Mouse (Mus musculus) intestine, embryonic 16.5 days (tissue): ENCODE measurements around the gene Ints13. TPM values are rescaled to one million over a fixed set of nuclear protein-coding genes. Genes with fewer than 3 reads are reported as not detected.

Source experiments
- ATAC-seq: fragments of 200-750 bp; cut with Nextera tagmentation; 2 replicates; pipeline ENCODE4 v1.8.0; 2017; ENCODE audit warnings: moderate TSS enrichment, moderate library complexity
- H3K27ac ChIP-seq: fragments of 300-500 bp; sonication (generic); 2 replicates; pipeline ENCODE4 v1.5.1; 2014; ENCODE audit warnings: mild to moderate bottlenecking, low read length
- H3K27me3 ChIP-seq: fragments of 300-500 bp; sonication (generic); replicated peaks from 2 replicates; pipeline ENCODE4 v1.6.1; 2014; ENCODE audit warnings: low read length, control low read depth, mixed read lengths; ENCODE audit not compliant: control insufficient read depth, insufficient read depth
- H3K36me3 ChIP-seq: fragments of 300-500 bp; sonication (generic); 2 replicates; pipeline ENCODE4 v1.6.1; 2014; ENCODE audit warnings: low read length, control low read depth; ENCODE audit not compliant: control insufficient read depth, insufficient read depth
- H3K4me1 ChIP-seq: fragments of 300-500 bp; sonication (generic); 2 replicates; pipeline ENCODE4 v1.6.1; 2014; ENCODE audit warnings: low read length, control low read depth, mixed read lengths; ENCODE audit not compliant: control insufficient read depth, insufficient read depth
- H3K4me2 ChIP-seq: fragments of 300-500 bp; sonication (generic); 2 replicates; pipeline ENCODE4 v1.6.1; 2014; ENCODE audit warnings: low read depth, low read length, control low read depth
- H3K4me3 ChIP-seq: fragments of 300-500 bp; sonication (generic); 2 replicates; pipeline ENCODE4 v1.5.1; 2014; ENCODE audit warnings: mild to moderate bottlenecking, low read length
- H3K9ac ChIP-seq: fragments of 300-500 bp; sonication (generic); 2 replicates; pipeline ENCODE4 v1.6.1; 2014; ENCODE audit warnings: low read depth, low read length
- H3K9me3 ChIP-seq: fragments of 300-500 bp; sonication (generic); 2 replicates; pipeline ENCODE4 v1.6.1; 2016; ENCODE audit warnings: low read length, control low read depth; ENCODE audit not compliant: control insufficient read depth
- WGBS: fragments of 180-500 bp; shearing (Covaris S2); extraction: QIAGEN DNeasy Blood & Tissue Kit; methylation state at CpG from one replicate; pipeline ENCODE4 v1.1.7; 2014; 5-methylcytosine and 5-hydroxymethylcytosine counted together
- polyA plus RNA-seq: library from polyadenylated mRNA; unstranded; fragments of >200 nt; fragmentation: Nextera tagmentation; extraction: Ambion mirVana; gene quantifications from 2 replicates; pipeline ENCODE4 v1.2.1, GENCODE M21; 2015

The Ints13 gene
- polyA plus RNA-seq, 1 experiment from 2014 or later = 47.4 TPM

DNA sequence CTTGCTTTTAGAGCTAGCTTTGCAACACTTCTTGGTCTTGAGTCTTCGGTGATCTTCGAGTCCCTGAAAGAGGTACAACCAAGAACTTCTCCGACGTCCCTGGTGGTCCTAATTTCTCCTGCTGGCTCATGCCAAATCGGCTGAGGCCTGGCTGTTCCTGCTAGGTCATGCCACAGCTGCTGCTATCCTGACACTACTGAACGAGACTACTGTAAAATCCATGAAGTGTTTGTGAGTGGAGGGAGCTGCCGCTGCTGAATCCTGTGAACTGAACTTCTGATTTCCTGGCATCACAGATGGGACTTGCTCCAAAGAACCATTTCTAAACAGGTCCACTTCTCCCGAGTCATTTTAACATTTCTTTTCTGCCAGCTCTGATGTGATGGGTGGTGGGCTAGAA lies 64.3 kb downstream of the Ints13 start:
- Histone ChIP-seq H3K4me1 (no peaks in the 10 kb centered on the region), H3K9me3 (no peaks in the 10 kb centered on the region), H3K9ac (no peak overlapping the region), H3K27me3 (no peaks in the 10 kb centered on the region), H3K4me3 (no peak overlapping the region), H3K27ac (no peak overlapping the region), H3K36me3 (no peaks in the 10 kb centered on the region), H3K4me2 (no peak overlapping the region)
- 84% methylated on average over 8 of the region's 8 CpGs for WGBS
- no peak for ATAC-seq

DNA sequence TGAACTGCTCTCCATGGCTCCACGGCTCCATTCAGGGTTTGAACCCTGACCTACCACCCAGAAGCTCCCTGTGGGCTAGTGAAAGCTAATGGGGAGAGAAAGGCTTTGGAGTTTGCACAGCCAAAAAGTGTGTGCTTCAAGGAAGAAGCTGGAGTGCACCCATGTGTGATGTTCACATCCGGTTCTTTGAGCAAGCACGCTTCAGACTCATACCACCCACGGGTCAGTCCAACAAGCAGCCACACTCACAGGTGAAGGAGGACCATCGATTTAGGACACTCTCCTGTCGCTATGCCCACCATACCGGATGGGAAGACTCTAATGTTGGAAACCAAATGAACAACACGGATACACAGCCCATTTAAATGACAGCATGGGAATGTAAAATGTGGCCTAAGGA lies 66.1 kb downstream of the Ints13 start:
- no peaks in the 10 kb centered on the region for H3K36me3 ChIP-seq
- H3K27ac ChIP-seq = no peak overlapping the region
- ATAC-seq = no peak
- WGBS = 87% methylated on average over 8 of the region's 8 CpGs
- no peaks in the 10 kb centered on the region for H3K4me1 ChIP-seq
- no peak overlapping the region for H3K4me2 ChIP-seq
- H3K27me3 ChIP-seq = no peaks in the 10 kb centered on the region
- H3K9me3 ChIP-seq = no peaks in the 10 kb centered on the region
- no peak overlapping the region for H3K4me3 ChIP-seq
- H3K9ac ChIP-seq = no peak overlapping the region

DNA sequence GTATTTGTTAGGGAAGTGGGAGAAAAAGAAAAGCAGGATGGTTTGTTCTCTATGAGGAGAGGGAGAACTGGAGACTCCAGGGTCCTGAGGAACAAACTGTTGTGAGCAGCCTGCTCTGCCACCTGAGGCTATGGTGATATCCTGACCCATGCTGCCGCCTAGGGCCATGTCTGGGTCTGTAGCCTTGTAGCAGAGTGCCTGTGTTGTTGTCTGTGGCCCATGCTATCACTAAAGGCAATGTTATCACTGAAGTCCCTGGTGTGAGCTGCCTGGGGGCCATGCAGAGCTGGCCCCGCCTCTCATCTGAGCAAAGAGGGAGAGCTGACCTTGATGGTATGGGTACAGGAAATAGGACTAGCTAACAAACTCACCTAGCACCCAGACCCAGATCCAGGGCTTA lies 67.7 kb downstream of the Ints13 start:
- Histone ChIP-seq H3K27ac (no peak overlapping the region), H3K4me1 (no peaks in the 10 kb centered on the region), H3K4me3 (no peak overlapping the region), H3K9ac (no peak overlapping the region), H3K9me3 (no peaks in the 10 kb centered on the region), H3K4me2 (no peak overlapping the region), H3K36me3 (no peaks in the 10 kb centered on the region), H3K27me3 (no peaks in the 10 kb centered on the region)
- ATAC-seq = no peak
- WGBS = 91% methylated on average over 2 of the region's 2 CpGs

DNA sequence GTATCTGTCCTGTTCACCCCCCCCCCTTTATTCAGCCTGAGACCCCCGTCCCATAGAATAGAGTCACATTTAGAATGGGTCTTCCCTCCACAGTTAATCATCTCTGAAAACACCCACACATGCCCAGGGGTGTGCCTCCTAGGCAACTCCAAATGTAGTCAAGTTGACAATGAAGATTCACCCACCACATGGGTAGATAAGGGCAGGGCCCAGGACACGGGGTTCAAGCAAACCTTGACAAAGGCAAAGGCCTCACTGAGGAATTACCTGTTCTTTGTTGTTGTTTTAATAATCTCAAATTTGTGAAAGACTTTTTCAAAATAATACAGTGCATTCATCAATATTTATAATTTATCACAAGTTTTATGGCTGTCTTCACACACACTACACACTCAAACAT lies 73.2 kb downstream of the Ints13 start:
- Histone ChIP-seq H3K27me3 (0 out of 2 replicates have a peak, but pooled peaks cover 2% of the 10 kb centered on the region), H3K4me1 (peaks cover 11% of the 10 kb centered on the region; the same call in 1 of the 2 replicates), H3K4me3 (no peak overlapping the region), H3K4me2 (no peak overlapping the region), H3K36me3 (no peaks in the 10 kb centered on the region), H3K27ac (no peak overlapping the region), H3K9me3 (no peaks in the 10 kb centered on the region), H3K9ac (no peak overlapping the region)
- 76% methylated on average over 2 of the region's 2 CpGs for WGBS
- no peak for ATAC-seq

DNA sequence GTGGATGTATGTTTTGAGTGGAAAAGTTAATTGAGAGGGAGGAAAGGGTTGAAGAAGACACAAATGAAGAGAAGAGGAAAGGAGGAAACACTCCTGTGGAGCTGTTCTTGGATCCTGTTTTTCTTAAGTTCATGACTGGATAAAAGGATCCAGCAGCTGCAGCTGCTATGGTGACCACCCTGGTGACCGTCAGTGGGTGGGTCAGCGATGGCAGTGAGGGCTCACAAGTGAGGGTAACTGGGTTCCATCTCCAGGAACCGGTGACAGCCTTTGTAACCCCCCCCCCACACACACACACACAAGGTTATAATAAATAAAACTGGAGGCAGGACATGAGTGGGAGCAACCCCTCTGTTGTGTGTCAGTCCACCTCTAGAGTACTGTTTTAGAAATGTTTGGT lies 74.8 kb downstream of the Ints13 start:
- H3K4me1 ChIP-seq = peaks cover 11% of the 10 kb centered on the region; the same call in 1 of the 2 replicates

DNA sequence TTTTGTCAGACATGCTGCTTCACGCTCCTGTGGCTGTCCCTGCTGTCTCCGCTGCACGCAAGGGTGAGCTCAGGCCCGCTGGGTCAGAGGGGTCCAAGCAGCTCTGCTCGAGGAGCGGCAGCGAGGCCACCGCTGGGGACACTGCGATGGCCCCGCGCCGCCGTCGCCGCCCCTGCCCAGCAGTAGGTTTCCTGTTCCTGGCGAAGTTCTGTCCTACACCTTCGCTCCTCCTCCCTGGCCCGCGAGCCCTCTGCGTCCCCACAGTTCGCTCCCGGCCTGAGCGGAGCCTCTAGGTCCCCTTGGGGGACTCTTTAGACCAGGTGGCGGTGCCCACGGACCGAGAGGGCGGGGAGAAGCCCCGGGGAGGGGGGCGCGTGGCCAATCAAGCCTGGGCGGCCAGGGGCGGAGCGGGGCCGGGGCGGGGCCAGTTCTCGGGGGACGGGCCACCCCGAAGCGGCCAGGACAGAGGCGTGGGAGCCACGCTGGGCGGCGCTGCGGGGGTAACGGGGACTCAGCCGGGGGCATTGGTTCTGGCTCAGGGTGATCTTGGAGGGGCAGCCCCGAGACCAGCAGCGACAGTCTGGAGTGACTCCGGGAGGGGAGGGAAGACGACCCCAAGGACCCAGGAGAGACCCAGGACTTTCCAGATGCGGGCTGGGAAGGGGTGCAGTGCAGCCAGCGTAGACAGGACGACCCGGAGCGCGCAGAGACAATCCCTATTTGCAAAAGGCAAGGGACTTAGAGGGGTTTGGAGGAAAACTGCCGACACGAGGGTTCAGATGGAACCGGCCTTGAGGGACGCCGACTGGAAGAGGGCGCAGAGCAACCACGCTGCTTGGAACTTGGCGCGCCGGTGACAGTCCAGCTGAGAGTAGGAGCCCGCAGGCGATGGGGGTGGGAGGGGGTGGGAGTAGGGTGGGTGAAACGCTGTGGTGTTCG lies 75.5 kb downstream of the Ints13 start, which contains the start of gene Itpr2:
Itpr2 (minus strand) TSS at position 358 of the 939 bp plus-strand sequence.
- H3K36me3 ChIP-seq = no peaks in the 10 kb centered on the region
- peak; percentile 98 for ATAC-seq
- peaks cover 11% of the 10 kb centered on the region; the same call in 1 of the 2 replicates for H3K4me1 ChIP-seq
- no peaks in the 10 kb centered on the region for H3K9me3 ChIP-seq
- peak within 1 kb of the TSS; percentile 84 for H3K4me3 ChIP-seq
- H3K27ac ChIP-seq = peak within 1 kb of the TSS; percentile 66
- 0 out of 2 replicates have a peak, but pooled peaks cover 2% of the 10 kb centered on the region for H3K27me3 ChIP-seq
- under 1% methylated on average over 67 of the region's 70 CpGs for WGBS
- peak within 1 kb of the TSS; percentile 78 for H3K9ac ChIP-seq
- H3K4me2 ChIP-seq = peak within 1 kb of the TSS; percentile 99

More for the DNA sequence above, 74.8 kb downstream of the Ints13 start:
- Histone ChIP-seq H3K4me3 (peak overlapping the region; percentile 84), H3K9ac (peak overlapping the region; percentile 78), H3K27ac (no peak overlapping the region), H3K27me3 (0 out of 2 replicates have a peak, but pooled peaks cover 2% of the 10 kb centered on the region), H3K9me3 (no peaks in the 10 kb centered on the region), H3K36me3 (no peaks in the 10 kb centered on the region), H3K4me2 (peak overlapping the region; percentile 99)
- no peak for ATAC-seq
- WGBS = 46% methylated on average over 3 of the region's 3 CpGs

DNA sequence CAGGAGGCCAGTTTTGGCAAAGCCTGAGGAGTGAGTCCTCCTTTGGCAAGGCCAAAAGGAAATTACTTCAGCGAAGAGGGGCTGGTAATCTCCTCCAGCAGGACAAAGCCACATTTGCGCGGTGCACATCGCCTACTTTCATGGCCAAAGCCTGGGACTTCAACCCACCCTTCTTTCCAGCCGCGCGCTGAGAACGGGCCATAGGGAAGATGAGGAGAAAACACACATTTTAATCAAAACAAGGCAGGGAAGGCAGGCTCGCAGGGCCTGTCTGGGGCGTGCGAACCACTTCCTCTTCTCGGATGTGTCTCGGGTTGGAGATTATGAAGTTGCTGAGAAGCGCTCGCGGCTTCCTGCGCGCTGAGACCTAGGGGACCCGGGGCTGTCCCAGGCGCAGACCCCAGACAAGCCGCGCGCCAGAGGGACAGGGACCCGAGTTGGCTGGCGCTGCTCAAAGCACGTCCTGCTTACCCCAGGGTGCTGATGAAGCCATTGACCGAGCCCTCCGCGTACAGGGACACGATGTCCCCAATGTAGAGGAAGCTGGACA lies 76.2 kb downstream of the Ints13 start:
- no peaks in the 10 kb centered on the region for H3K9me3 ChIP-seq
- H3K36me3 ChIP-seq = no peaks in the 10 kb centered on the region
- H3K27me3 ChIP-seq = 0 out of 2 replicates have a peak, but pooled peaks cover 2% of the 10 kb centered on the region
- peak; percentile 52 for ATAC-seq
- peaks cover 11% of the 10 kb centered on the region; the same call in 1 of the 2 replicates for H3K4me1 ChIP-seq
- H3K9ac ChIP-seq = peak overlapping the region; percentile 78
- WGBS = 1% methylated on average over 30 of the region's 30 CpGs
- peak overlapping the region; percentile 84 for H3K4me3 ChIP-seq
- peak overlapping the region; percentile 66 for H3K27ac ChIP-seq
- peak overlapping the region; percentile 99 for H3K4me2 ChIP-seq

DNA sequence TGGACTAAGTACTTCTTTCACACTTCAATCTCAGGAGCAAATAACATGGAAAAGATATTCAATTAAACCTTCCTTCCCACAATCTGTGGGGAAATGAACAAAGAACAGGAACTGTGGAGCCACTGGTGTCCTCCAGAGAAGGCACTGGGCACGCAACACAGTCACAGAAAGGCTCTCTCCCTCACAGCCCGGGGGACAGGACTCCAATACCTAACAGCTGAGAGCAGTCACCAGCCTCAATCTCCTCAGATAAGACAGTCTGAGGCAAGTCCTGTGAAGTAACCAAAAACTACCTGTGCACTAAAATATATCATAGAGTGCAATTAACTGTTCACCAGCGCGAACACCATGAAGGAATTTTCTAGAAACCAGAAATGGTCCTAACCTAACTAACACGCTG lies 76.9 kb downstream of the Ints13 start:
- Histone ChIP-seq H3K4me2 (peak overlapping the region; percentile 99), H3K27ac (no peak overlapping the region), H3K9ac (peak overlapping the region; percentile 78; the same call in 1 of the 2 replicates), H3K9me3 (no peaks in the 10 kb centered on the region), H3K27me3 (0 out of 2 replicates have a peak, but pooled peaks cover 2% of the 10 kb centered on the region), H3K4me1 (peaks cover 11% of the 10 kb centered on the region; the same call in 1 of the 2 replicates), H3K4me3 (peak overlapping the region; percentile 84), H3K36me3 (no peaks in the 10 kb centered on the region)
- WGBS = 62% methylated on average over 5 of the region's 5 CpGs
- no peak for ATAC-seq

DNA sequence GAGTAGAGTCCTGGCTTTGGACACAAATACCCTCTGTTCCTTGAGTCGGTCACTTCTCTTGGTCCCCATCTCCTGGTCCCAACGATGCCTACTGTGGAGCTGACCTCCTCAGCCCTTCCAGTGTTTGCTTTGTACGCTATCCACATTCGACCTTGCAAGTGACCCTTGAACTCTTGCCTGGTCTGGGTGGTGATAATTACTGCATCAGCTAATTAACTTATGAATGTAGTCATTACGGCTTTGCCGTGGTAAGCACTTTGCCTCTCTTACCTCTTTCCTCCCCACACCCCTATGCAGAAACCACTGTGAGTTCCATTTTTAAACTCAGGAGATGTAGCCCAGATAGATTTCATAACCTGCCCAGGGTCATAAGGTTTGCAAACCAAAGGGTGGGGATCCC lies 77.4 kb downstream of the Ints13 start:
- Histone ChIP-seq H3K27ac (no peak overlapping the region), H3K9me3 (no peaks in the 10 kb centered on the region), H3K9ac (no peak overlapping the region), H3K4me2 (no peak overlapping the region), H3K36me3 (no peaks in the 10 kb centered on the region), H3K4me1 (peaks cover 11% of the 10 kb centered on the region; the same call in 1 of the 2 replicates), H3K27me3 (0 out of 2 replicates have a peak, but pooled peaks cover 2% of the 10 kb centered on the region), H3K4me3 (no peak overlapping the region)
- 69% methylated on average over 6 of the region's 6 CpGs for WGBS
- no peak for ATAC-seq
